Mouse (Mus musculus): ENCODE results near the gene Grcc10.

The Grcc10 gene

GRCm38 (mm10) chr6:124731038-124731437 is 10.1 kb downstream of the Grcc10 start:
- WGBS = 90% methylated on average over 7 of the region's 7 CpGs

DNA sequence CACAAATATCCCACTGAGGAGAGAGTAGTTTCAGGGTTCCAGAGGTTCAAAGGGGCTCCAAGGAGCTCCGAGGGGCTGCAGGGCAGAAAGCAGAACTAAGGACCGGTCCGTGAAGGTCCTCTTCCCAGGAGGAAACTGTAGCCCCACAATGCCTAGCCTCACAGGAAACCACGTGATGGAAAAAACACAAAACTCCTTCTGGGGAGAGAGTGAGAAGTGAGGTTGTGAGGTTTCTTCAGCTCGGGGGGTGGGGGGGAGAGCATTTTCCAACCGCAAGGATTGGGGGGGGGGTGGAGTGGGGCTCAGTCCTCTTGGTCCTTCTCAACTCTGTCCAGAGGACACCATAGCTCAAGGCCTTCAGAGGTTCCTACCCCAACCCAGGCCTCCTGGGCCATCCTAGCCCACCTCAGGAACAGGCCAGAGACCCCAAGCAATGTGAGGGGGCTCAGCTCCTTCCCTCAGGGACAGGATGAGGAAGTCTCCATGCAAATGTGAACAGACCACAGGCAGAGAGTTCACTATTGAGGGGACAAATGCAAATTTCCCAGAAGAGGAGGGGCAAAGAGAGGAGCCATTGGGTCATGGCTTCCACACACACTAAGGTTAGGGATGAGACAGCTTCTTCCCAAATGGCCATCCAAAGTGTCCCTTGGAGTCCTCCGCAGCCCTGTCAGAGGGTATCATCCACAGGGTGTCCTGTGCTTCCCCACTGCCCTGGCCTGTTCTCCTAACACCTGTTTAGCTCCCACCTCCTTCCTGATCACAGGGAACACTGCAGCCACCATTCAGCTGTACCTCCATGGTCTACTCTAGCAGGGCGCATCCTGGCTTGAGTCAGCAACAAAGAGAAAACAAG is 11.1 kb downstream of the Grcc10 start:
- WGBS = 82% methylated on average over 8 of the region's 8 CpGs

- WGBS = 93% methylated on average over 10 of the region's 10 CpGs
Measured at GRCm38 (mm10) chr6:124728621-124729020, 12.6 kb downstream of the Grcc10 start.

DNA sequence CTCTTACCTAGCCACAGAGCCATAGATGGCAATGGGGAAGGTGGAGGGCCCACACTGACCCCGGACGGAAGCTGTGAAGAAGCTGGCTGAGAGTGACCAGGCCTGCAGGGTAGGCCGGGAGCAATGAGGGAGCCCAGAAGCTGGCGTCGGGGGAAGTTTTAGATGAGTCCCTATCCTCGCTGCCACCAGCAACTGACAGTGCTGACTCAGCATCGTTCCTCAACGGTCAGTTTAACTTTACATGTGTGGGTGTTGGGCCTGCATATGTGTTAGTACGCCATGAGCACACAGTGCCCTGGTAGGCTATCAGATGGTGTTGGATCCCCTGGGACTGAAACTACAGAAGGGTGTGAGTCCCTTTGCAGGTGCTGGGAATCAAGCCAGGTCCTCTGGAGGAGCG is 16.7 kb downstream of the Grcc10 start:
- WGBS = 91% methylated on average over 10 of the region's 10 CpGs

DNA sequence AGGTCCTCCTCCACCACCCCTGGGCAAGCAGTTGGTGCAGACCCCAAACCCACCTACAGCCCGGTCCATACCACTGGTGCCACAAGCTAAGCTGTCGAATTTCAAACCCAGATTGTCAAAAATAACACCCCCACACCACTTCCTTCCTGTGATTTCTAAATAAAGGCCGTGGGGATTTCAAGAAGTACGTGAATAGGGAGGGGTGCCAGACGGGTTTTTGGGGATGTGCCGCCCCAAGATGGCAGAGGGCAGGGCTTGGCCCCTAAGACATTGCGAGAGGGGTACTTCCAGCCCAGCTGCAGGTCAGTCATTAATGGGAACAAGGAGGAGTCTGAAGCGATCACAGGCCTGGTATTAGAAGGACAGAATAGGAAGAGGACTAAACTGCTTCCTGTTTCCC is 17.6 kb downstream of the Grcc10 start:
- WGBS = 58% methylated on average over 8 of the region's 8 CpGs

DNA sequence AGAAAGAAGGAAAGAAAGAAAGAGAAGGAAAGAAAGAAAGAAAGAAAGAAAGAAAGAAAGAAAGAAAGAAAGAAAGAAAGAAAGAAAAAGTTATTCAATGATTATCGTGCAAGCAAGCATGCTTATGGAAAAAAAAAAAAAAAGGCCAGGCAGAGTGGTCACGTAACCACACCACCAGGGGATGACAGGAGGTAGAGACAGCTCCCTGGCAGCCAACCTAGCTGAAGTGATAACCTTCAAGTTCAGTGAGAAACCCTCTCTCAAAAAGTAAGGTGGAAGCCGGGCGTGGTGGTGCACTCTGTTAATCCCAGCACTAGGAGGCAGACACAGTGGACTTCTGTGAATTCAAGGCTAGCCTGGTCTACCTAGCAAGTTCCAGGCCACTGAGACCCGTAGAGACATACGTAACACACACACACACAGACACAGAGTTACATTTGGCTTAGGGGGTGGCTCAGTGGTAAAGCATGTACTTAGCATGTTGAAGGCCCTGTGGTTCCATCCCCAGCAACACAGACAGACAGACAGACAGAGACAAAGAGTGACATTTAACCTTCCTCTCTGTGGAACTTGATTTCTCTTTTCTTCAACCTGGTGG is 18.2 kb downstream of the Grcc10 start:
- 85% methylated on average over 6 of the region's 6 CpGs for WGBS

GRCm38 (mm10) chr6:124720904-124721303 is 20.3 kb downstream of the Grcc10 start:
- WGBS = 64% methylated on average over 11 of the region's 11 CpGs

- 91% methylated on average over 7 of the region's 7 CpGs for WGBS
Measured at GRCm38 (mm10) chr6:124719354-124719978, 21.7 kb downstream of the Grcc10 start.

DNA sequence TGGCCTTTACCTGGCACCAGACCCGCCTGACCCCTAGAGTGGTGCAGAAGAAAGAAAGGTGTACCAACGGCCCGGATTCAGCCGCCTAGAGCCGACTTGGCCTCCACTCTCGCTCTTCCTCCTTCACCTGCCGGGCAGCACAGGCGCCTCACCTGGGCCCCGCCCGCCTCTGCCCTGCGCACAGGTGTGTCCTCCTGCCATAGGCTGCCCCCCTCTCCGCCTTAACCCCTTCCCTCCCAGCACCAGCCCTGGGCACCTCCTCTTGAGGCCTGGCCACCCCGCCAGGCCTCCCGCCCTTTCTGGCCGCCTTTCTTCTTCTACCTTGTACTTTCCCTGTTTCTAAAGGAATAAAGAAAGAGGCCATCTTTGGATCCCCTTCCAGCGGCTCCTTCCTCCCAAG is 22.5 kb downstream of the Grcc10 start:
- WGBS = 77% methylated on average over 16 of the region's 16 CpGs

DNA sequence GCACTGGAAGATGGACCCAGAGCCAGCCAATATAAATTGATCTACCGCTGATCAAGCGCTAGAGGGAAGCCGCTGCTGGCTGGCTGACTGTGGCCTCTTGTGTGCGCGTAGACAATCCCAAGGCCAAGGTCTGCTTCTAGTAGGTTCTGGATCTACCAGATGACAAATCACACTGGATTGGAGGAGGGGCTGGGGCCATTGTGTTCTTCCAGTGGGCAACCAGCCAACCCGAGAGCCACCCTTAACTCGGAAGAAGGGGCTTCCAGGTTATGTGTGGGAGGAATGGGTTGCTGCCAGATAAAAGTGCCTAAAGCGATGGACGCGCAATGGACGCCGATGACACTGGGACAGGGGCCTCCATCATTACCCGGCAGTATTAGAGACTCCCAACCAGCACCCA is 23.2 kb downstream of the Grcc10 start:
- 83% methylated on average over 13 of the region's 13 CpGs for WGBS

- WGBS = 52% methylated on average over 20 of the region's 20 CpGs
Measured at GRCm38 (mm10) chr6:124716864-124717490, 24.2 kb downstream of the Grcc10 start.

DNA sequence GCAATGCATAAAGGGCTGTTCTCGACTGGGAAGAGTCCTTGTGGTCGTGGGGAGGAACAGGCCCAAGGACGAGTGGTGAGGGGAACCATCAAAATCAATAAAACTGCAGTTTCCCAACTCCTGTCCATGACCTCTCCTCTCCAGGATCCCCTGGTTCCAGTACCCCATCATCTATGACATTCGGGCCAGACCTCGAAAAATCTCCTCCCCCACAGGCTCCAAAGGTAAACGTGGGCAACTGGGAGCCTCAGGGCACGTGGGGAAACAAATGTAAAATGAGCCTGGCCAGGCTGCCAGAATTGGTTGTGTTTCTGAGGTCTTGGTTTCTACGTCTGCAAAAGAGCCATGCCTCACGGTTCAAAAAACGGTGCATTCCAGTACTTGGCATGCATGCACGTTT is 28.3 kb downstream of the Grcc10 start:
- 6% methylated on average over 11 of the region's 11 CpGs for WGBS

- under 1% methylated on average over 76 of the region's 76 CpGs for WGBS
Measured at GRCm38 (mm10) chr6:124711824-124712782, 29.1 kb downstream of the Grcc10 start, which contains the start of the genes Emg1 and Phb2. Gene Emg1, minus strand, starts transcription at chr6:124712178. Gene Phb2, plus strand, starts transcription at chr6:124712336.

DNA sequence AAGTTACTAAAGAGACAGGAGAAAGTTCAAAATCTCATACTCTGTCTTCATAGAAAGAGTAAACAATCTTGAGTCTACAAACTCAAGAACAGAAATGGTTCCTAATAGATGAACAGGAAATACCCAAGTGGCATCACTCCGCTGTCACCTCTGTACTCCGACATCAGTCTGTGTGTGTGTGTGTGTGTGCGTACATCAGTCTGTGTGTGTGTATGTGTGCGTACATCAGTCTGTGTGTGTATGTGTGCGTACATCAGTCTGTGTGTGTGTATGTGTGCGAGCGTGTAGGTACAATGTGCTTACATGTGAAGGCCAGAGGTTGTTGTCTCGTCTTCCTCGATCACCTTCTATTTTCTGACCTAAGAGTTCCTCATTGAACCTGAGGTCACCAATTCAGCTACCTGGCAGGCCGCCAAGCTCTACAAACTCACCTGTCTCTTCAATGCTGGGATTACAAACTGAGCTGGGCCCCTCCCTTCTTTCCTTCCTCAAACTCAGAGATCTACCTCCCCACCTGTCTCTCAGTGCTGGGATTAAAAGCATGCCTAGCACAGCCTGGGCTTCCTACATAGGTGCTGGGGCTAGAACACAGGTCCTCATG is 32.8 kb downstream of the Grcc10 start:
- WGBS = 95% methylated on average over 10 of the region's 10 CpGs

DNA sequence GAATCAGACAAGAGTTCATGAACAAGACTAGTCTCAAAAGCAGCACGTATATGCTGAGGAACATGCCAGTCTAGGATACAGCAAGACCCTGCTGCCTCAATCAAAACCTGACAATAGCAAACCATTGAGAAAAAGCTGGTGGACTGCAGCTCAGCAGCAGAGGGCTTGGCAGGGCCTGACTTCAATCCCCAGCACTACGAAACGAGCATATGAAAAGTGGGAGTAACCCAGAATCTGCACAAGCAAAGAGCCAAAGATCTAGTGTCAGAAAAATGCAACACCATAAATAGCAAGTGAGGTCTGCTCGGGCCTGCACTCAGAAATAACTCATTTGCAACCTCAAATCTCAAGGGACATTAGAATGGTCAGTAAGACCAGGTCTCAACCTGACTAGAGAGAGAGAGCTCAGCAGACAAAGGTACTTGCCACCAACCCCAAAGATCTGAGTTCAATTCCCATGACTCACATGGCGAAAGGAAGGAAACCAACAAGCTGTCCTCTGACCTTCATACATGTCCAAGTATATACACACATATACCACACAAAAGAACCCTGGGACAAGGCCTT is 35.0 kb downstream of the Grcc10 start:
- WGBS = 51% methylated on average over 5 of the region's 5 CpGs

GRCm38 (mm10) chr6:124704417-124704816 is 36.8 kb downstream of the Grcc10 start:
- WGBS = 96% methylated on average over 2 of the region's 2 CpGs

GRCm38 (mm10) chr6:124703789-124704188 is 37.4 kb downstream of the Grcc10 start:
- 70% methylated on average over 7 of the region's 7 CpGs for WGBS

DNA sequence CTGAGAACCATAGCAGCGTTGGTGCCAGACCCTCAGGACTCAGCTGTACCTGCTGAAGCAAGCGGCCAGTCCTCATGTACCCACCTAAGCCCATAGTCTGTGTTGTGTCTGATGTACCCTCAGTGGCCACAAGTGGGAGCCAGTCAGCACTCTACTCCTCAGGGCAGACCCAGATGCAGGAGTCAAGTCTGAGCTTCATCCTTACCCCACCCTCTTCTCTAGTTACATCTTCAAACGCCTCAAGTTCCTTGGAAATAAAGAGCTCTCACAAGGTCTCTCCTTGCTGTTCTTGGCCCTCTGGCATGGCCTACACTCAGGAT is 38.4 kb downstream of the Grcc10 start:
- WGBS = 45% methylated on average over 3 of the region's 3 CpGs

DNA sequence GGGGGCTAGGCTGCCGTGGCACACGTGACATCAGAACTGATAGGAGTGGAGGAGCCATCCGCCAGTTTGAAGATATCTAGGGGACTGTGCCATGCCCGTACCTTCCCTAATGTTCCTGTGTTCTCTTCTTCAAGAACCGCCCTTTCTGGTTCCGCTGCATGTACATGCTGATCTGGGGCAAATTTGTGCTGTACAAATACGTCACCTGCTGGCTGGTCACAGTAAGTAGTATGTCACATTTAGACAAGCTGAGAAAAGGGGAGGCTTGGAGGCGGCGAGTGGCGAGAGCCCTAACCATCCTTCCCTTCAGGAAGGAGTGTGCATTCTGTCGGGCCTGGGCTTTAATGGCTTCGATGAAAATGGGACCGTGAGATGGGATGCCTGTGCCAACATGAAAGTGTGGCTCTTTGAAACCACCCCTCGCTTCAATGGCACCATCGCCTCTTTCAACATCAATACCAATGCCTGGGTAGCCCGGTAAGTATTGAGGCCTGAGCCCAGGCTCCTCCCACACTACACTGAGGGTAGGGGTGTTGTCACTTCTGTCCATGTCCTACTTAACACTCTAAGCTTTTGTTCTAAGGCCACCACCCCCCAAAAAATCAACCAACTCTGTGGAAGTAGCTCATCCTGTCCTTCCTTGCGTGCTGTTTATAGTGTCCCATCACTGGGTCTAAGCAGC is 38.9 kb downstream of the Grcc10 start:
- WGBS = 68% methylated on average over 17 of the region's 17 CpGs

DNA sequence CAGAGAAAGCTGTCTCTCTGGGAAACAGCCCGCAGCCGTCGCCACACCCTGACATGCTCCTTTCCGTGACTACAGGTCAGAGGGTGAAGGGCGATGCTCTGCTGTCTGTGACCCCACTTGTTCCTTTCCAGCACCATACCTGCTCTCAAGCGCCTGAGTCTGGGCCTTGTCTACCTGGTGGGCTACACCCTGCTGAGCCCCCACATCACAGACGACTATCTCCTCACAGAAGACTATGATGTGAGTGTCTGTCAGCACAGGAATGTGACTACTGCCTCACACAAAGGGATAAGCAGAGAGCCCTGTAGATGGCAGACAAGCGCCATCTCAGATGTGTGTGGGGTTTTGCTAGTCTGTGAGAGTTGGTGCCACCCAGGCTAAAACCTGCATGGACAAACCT is 39.8 kb downstream of the Grcc10 start:
- 81% methylated on average over 8 of the region's 8 CpGs for WGBS

All from cerebral cortex, adult 2 months (tissue).